Mouse (Mus musculus) regulatory T cell (primary cell): ENCODE results near the gene Tmed10.

Experiments
- in situ Hi-C: fragments of 300-600 bp; cut with MboI, MseI; formaldehyde crosslinking; loops from one replicate; pipeline ENCODE4 v1.15.1; 2025; ENCODE audit warnings: high pct_unique_total_duplicates

Gene Tmed10

DNA sequence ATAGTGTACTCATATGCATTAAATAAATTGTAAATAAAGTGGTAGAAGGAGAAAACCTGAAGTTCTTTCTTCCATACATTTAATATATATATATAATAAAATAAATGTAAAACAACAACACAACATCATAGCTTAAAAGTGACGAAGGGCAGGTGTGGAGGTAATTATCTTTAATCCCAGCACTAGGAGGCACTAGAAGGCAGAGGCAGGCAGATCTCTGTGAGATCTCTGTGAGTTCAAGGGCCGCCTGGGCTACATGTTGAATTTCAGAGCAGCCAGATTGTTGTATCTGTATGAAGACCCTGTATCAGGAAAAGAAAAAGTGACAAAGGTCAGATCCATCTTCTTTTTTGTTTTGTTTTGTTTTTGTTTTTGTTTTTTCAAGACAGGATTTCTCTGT is 3.6 kb upstream of the Tmed10 start:
- in situ Hi-C loops, result no loop called here

GRCm38 (mm10) chr12:85373591-85374560 is 771 bp downstream of the Tmed10 start:
- in situ Hi-C loops, result no loop called here

DNA sequence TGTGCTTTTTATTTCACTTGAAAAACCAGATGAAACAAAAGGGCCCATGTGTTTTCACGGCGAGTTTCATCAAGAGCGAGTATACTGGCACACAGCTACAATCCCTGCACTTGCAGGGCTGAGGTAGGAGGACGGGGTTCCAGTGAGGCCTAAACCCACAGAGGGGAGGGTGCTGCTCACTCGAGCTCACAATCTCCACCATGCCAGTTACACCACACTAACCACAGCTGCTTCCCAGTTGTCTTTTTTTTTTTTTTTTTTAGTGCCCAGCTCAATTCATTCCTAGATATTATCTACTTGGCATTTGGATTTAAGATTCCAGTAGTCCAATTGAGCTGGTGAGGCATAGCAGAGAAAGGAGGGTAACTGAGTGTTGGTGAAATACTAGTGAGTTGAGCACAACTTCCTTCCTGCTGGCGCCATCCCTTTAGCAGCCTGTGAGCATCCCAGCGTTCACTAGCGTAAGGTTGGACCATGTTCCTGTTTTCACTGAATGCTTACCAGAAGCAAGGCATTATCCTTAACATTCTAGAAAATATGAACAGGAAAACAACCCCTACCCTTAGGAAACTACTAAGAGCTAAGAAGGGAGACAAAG is 2.5 kb downstream of the Tmed10 start:
- in situ Hi-C loops, result no loop called here

GRCm38 (mm10) chr12:85368441-85369063 is 6.1 kb downstream of the Tmed10 start:
- in situ Hi-C loops, result no loop called here

- in situ Hi-C loops, result no loop called here
These were observed 8.4 kb downstream of the Tmed10 start for GRCm38 (mm10) chr12:85366271-85366670.

DNA sequence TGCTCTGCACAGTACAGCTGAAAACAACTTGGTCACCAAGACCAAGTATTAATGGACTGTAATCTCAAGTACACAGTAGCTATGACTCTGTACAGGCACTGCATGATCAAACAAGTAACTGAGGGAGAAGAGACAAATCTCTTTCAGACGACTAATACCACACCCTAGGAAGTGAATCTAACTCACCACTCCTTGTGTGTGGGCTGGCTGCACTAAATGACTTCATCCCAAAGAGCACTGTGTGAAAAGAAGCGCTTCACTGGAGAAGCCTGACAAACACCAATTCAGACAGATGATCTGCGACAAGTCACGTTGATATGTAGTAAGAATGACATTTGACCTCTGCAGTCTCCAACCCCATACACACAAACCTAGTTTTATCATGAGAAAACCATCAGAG is 12.1 kb downstream of the Tmed10 start:
- in situ Hi-C loops, result no loop called here

DNA sequence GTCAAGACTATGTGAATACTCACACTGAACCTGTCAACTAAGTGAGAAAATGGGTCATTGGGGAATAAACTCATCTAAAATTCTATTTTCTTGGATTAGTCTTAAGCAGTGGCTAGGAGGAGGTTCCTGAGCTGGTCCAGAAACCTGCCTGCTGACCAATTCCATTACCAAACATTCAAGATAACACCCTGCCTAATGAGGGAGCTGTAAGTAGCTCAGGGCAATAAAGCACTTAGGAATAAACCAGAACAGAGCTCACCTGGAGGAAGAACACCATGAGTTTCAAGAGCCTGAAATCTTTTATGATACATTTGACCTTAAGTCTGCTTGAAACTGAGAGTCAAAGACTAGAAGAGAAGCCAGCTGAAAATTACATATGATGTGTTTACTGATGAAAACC is 13.1 kb downstream of the Tmed10 start:
- in situ Hi-C loops, result no loop called here

GRCm38 (mm10) chr12:85361165-85361564 is 13.5 kb downstream of the Tmed10 start:
- in situ Hi-C loops, result no loop called here

DNA sequence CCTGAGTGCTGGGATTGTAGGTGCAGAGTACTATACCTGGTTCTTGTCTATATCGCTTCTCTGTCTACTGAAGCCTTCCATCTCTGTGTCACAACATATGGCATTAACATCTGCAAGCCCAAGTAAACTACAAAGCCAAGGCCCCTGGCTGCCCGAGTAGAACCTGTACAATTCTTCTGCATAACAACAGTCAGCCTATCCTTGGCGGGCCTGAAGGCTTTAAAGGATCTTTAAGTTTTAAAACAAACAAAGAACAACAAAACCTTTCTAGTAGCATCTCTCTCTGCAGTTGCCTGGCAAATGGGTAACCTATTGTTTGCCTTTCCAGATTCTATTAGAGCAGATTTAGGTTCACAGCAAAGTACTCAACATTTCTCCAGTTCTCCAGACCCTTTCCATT is 20.6 kb downstream of the Tmed10 start:
- in situ Hi-C loops, result no loop called here

- in situ Hi-C loops, result no loop called here
These were observed 24.0 kb downstream of the Tmed10 start for GRCm38 (mm10) chr12:85350407-85351232.

DNA sequence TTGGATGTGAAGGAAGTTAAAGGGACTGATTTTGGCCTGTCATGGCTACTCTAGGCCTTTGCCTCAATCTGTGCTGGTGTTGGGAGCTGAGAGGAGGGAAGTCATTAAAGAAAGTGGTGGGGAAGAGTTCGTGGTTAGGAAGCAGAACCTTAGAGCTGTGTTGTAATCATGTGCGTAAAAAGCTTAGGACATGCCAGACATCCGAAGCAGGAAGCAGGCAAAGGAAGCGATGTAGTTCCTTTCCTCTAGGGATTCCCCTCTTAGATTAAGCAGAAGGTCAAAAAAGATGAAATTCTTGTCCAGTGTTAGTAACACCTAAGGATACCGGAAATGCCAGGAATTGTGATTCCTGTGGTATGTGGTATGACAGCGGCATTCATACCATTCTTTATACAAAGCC is 26.3 kb downstream of the Tmed10 start:
- in situ Hi-C loops, result no loop called here

DNA sequence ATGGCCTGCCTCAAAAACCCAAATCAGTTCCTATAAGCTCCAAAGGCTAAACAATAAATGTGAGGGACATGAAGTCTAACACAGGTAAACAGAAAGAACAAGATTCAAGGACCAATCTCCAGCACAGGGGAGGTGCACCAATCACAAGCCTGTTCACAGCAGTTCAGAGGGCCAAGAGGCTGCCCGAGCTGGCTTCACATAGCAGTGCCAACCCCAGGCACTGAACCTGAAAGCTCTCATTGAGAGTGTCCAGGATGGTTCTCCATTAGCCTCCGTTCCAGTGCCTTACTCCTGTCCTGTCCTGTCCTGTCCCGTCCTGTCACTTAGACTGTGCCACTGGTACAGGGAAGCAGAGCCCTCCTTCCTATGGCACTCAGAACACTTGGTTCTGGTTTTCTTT is 27.5 kb downstream of the Tmed10 start:
- in situ Hi-C loops, result no loop called here

DNA sequence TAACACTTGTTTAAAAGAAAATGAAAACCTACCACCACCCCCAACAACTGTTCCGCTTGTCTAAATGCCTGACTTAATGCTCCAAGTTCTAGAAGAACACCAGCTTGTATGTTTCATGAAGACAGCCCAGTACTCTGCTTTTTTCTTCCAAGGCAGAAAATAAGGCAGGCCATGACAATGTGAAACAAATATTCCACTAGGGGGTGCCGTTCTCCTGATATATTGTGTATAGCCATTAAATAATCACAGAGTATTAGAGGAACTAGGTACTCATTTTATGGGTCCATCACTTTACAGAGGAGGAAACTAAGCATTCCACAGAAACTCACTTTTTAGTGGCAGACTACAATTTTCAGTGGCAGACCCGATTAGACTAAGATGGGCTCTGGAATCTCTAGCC is 28.3 kb downstream of the Tmed10 start:
- in situ Hi-C loops, result no loop called here

GRCm38 (mm10) chr12:85345559-85345958 is 29.1 kb downstream of the Tmed10 start:
- in situ Hi-C loops, result no loop called here

DNA sequence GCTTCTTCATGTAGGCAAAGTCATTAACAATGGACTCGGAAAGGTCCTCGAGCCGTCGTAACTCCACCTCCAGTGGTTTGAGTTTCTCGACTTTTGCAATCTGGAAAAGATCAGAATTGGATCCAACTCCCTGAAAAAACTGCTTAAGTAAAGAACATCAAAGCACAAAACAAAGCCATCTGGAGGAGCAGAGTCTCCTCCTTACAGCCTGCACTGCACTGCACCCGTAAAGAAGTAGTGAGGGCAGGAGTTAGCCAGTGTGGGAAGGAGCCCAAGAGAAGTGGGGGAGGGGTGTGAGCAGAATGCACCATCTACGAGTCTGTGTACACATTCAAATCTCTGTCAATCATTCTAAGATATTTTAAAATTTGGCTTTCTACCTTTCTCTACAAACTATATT is 30.4 kb downstream of the Tmed10 start:
- in situ Hi-C loops, result loop anchor here (5.0 kb wide), 2 partner anchors 143 to 313 kb away; no protein-coding TSS in a partner anchor

DNA sequence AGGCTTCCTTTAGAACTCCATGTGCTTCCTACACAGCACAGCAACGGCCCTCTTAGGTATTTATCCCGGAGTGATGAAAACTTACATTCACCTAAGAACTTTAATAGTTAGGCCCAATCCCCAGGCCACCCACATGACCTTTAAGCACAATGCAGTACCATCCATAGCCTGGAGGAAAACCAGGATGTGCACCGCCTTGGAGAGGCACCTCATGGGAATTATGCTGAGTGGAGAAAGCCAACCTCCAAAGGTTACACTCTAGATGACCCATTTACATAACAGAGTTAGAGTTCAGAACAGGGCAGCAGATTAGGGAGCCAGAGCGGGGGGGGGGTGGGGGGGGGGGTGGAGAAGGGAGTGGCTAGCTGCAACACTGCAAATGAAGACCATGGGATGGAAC is 32.3 kb downstream of the Tmed10 start:
- in situ Hi-C loops, result loop anchor here (5.0 kb wide), 2 partner anchors 145 to 315 kb away; no protein-coding TSS in a partner anchor

- in situ Hi-C loops, result loop anchor here (5.0 kb wide), 2 partner anchors 146 to 316 kb away; no protein-coding TSS in a partner anchor
These were observed 33.5 kb downstream of the Tmed10 start for GRCm38 (mm10) chr12:85341131-85341530.

GRCm38 (mm10) chr12:85339947-85340346 is 34.7 kb downstream of the Tmed10 start:
- in situ Hi-C loops, result loop anchor here (5.0 kb wide), 2 partner anchors 147 to 317 kb away; no protein-coding TSS in a partner anchor

DNA sequence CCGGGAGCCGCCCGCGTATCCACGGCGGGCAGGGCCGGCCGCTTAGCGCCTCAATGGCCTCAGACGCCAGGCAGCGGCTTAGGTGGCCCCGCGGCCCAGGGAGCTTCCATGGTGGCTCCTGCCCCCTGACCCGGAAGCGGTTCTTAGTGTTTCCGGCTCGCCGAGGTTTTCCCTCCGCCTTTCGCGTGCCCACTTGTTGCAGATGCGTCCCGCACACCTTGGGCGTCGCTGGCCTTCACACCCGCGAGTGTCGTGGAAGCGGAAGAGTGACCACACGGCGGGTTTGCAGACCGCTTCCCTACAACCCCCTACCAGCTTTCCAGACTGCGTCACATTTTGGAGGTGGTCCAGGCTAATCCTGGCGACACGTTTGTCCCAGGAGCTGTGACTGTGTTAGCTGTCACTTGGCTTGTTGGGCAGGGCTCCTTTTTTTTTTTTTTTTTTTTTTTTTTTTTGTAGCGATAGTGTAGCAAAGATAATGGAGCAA is 35.4 kb downstream of the Tmed10 start, which contains the start of gene Nek9:
TSS of gene Nek9 (minus strand) at position 120 of the 487 bp plus-strand sequence.
- in situ Hi-C loops, result no loop called here

- in situ Hi-C loops, result no loop called here
These were observed 35.8 kb downstream of the Tmed10 start for GRCm38 (mm10) chr12:85338815-85339214.
